Mouse (Mus musculus): ENCODE results near the gene Nemp1. TPM values are rescaled to one million over a fixed set of nuclear protein-coding genes. Genes with fewer than 3 reads are reported as not detected.

Gene Nemp1
- total RNA-seq, 2 experiments from 2014 or later = 4.8 to 5.6 TPM

GRCm38 (mm10) chr10:127748847-127749612, 82.3 kb downstream of the Nemp1 start:
- intact Hi-C loops (cut with DNase I) = no loop called here
- no peak for DNase-seq

- intact Hi-C loops (cut with DNase I) = no loop called here
- DNase-seq = no peak
Measured at GRCm38 (mm10) chr10:127750136-127750777, 83.6 kb downstream of the Nemp1 start.

Other genes starting within 250 kb of the Nemp1 start
- 1 to 10 TPM; 5.1 to 5.2 TPM for gene Stac3, start 165.2 kb upstream of the Nemp1 start, total RNA-seq (2021)
- 1 to 10 TPM; 4.9 to 7.5 TPM for gene Ndufa4l2, start 151.9 kb upstream of the Nemp1 start, total RNA-seq (2021)
- 10 to 100 TPM; 39.7 to 39.9 TPM for gene Shmt2, start 144.5 kb upstream of the Nemp1 start, total RNA-seq (2021)
- 10 to 100 TPM; 12.9 to 14.4 TPM for gene Nxph4, start 132.3 kb upstream of the Nemp1 start, total RNA-seq (2021)
- 100 to 1,000 TPM; 286 to 296 TPM for gene Lrp1, start 45.8 kb upstream of the Nemp1 start, total RNA-seq (2021)
- gene Stat6, start 23.9 kb upstream of the Nemp1 start, total RNA-seq (2021) = 1 to 10 TPM; 6.0 to 6.1 TPM
- 10 to 100 TPM; 21.5 to 21.9 TPM for gene Nab2, start 1.7 kb downstream of the Nemp1 start, total RNA-seq (2021)
- under 1 TPM; 0.46 to 0.82 TPM for gene Myo1a, start 38.3 kb downstream of the Nemp1 start, total RNA-seq (2021)
- gene Tac2, start 57.6 kb downstream of the Nemp1 start, total RNA-seq (2021) = 1 to 10 TPM; 2.8 to 4.3 TPM
- gene Zbtb39, start 72.6 kb downstream of the Nemp1 start, total RNA-seq (2021) = 10 to 100 TPM; 14.5 to 15.1 TPM
- 1 to 10 TPM; 1.1 to 1.4 TPM for gene Gpr182, start 84.8 kb downstream of the Nemp1 start, total RNA-seq (2021)
- under 1 TPM; 0.22 TPM for gene Rdh1, start 92.8 kb downstream of the Nemp1 start, total RNA-seq (2021)
- gene Rdh16f1, start 92.9 kb downstream of the Nemp1 start, total RNA-seq (2021) = not detected
- under 1 TPM; 0.60 to 0.72 TPM for gene Rdh9, start 109.5 kb downstream of the Nemp1 start, total RNA-seq (2021)
- gene Rdh16, start 134.3 kb downstream of the Nemp1 start, total RNA-seq (2021) = under 1 TPM in 1 of 2 experiments, not detected in 1; 0.12 TPM
- not detected for gene Rdh19, start 183.0 kb downstream of the Nemp1 start, total RNA-seq (2021)
- not detected for gene Rdh16f2, start 199.6 kb downstream of the Nemp1 start, total RNA-seq (2021)
- not detected for gene Rdh7, start 221.9 kb downstream of the Nemp1 start, total RNA-seq (2021)
- not detected for gene Sdr9c7, start 231.6 kb downstream of the Nemp1 start, total RNA-seq (2021)